Mouse (Mus musculus) bone marrow macrophage, adult 2 months (primary cell): ENCODE measurements at regions not wholly inside any gene's neighbourhood (a gene's known extent, or its start where the extent isn't known, plus 50 kb on each side); places are given as distances from the start of the nearest gene placed in this dataset.

Experiments
- CTCF ChIP-seq: IDR thresholded peaks from 2 replicates; pipeline ENCODE4 v1.5.1; 2012; ENCODE audit warnings: low read depth, mild to moderate bottlenecking, low read length, moderate library complexity
- POLR2A ChIP-seq: IDR thresholded peaks from 2 replicates; pipeline ENCODE4 v1.6.1; 2012; ENCODE audit warnings: mild to moderate bottlenecking, low read depth, low read length, borderline replicate concordance

DNA sequence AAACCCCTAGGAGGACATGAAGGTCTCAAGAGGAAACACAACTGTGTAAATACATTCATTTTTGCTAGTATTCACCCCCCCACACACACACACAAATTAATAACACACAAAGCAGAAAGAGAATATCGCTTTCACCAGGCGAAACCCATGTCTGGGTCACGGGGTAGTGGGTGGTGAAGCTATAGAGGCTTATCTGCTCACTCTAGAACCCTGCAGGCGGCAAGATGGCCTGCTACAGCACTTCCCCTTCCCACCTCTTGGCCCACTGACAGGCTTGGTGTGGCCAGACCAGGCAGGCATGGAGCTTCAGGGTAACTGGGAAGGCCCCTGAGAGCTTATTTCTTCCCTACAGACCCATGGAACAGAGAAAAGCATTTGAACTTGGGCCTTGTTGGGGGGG is 119.6 kb downstream of the 2410131K14Rik start:
- no peak for TF ChIP-seq POLR2A
- TF ChIP-seq CTCF = no peak
